Mouse (Mus musculus): ENCODE results near the gene Robo2. TPM values are rescaled to one million over a fixed set of nuclear protein-coding genes. Genes with fewer than 3 reads are reported as not detected.

Robo2 gene
- polyA plus RNA-seq, 2 experiments: 2.5 to 3.4 TPM

- H3K27ac ChIP-seq: no peak overlapping the region
- DNase-seq (ENCODE audit: low read depth in 3 of 3, low spot score in 3 of 3): no peak
- no peaks in the 10 kb centered on the region for H3K4me1 ChIP-seq (replicated peaks; ENCODE audit: control insufficient read depth in 2 of 2, insufficient read depth in 2 of 2, low read length in 1 of 2)
- no peak for TF ChIP-seq EP300 (IDR thresholded peaks at IDR 0.05; ENCODE audit: low read depth)
- no peak for TF ChIP-seq CTCF (IDR thresholded peaks at IDR 0.05; ENCODE audit: low read depth)
- WGBS (ENCODE audit: insufficient replicate concordance): 16% methylated on average over 6 of the region's 6 CpGs
- H3K4me2 ChIP-seq (ENCODE audit: low read depth): no peak overlapping the region
- H3K27me3 ChIP-seq (ENCODE audit: control insufficient read depth, insufficient read depth, low read length): peaks cover 19% of the 10 kb centered on the region
- H3K9ac ChIP-seq (replicated peaks): no peak overlapping the region
- ATAC-seq (ENCODE audit: insufficient read depth): no peak
- no peaks in the 10 kb centered on the region for H3K36me3 ChIP-seq (replicated peaks; ENCODE audit: control insufficient read depth, insufficient read depth, low read depth)
- H3K4me3 ChIP-seq (ENCODE audit: insufficient read depth in 1 of 2, low read depth in 2 of 2, low read length in 2 of 2): peak overlapping the region; percentile 10 to 29; a peak in 2 of 4 replicates
- no peaks in the 10 kb centered on the region for H3K9me3 ChIP-seq (ENCODE audit: control insufficient read depth, low read length)
These were observed 1.5 kb downstream of the Robo2 start for GRCm38 (mm10) chr16:74410125-74410524.

GRCm38 (mm10) chr16:74409548-74409947, 2.1 kb downstream of the Robo2 start:
- Histone ChIP-seq H3K9me3 (ENCODE audit: control insufficient read depth, low read length) (no peaks in the 10 kb centered on the region), H3K36me3 (replicated peaks; ENCODE audit: control insufficient read depth, insufficient read depth, low read depth) (no peaks in the 10 kb centered on the region), H3K27ac (no peak overlapping the region), H3K27me3 (ENCODE audit: control insufficient read depth, insufficient read depth, low read length) (peaks cover 19% of the 10 kb centered on the region), H3K9ac (replicated peaks) (no peak overlapping the region), H3K4me1 (replicated peaks; ENCODE audit: control insufficient read depth in 2 of 2, insufficient read depth in 2 of 2, low read length in 1 of 2) (no peaks in the 10 kb centered on the region), H3K4me3 (ENCODE audit: insufficient read depth in 1 of 2, low read depth in 2 of 2, low read length in 2 of 2) (peak overlapping the region in 1 of 2 experiments; percentile 30; a peak in 1 of 4 replicates), H3K4me2 (ENCODE audit: low read depth) (no peak overlapping the region)
- 67% methylated on average over 4 of the region's 4 CpGs for WGBS (ENCODE audit: insufficient replicate concordance)
- DNase-seq (ENCODE audit: low read depth in 3 of 3, low spot score in 3 of 3) (no peak), ATAC-seq (ENCODE audit: insufficient read depth) (no peak)
- TF ChIP-seq EP300 (IDR thresholded peaks at IDR 0.05; ENCODE audit: low read depth) (no peak), CTCF (IDR thresholded peaks at IDR 0.05; ENCODE audit: low read depth) (no peak)

DNA sequence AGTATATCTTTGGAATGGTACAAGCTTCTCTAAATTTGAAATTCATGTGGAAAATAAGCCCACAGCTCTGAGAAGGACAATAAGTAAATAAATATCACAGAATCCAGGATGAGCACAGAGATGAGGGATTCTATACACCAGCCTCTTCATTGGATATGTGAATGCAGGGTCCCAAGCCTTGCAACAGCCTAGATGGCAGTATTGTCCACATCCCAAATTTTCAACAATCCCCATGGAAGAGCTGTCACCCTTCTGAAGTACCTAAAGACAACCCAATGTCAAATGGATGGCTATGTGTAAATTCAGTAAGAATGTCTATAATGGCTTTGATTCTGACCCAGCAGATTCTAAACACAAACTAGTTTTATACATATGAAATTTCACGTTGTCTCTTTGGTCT, 3.1 kb downstream of the Robo2 start:
- no peak for DNase-seq (ENCODE audit: low read depth in 3 of 3, low spot score in 3 of 3)
- Histone ChIP-seq H3K4me2 (ENCODE audit: low read depth) (no peak overlapping the region), H3K4me1 (replicated peaks; ENCODE audit: control insufficient read depth in 2 of 2, insufficient read depth in 2 of 2, low read length in 1 of 2) (no peaks in the 10 kb centered on the region), H3K9me3 (ENCODE audit: control insufficient read depth, low read length) (no peaks in the 10 kb centered on the region), H3K27ac (no peak overlapping the region), H3K36me3 (replicated peaks; ENCODE audit: control insufficient read depth, insufficient read depth, low read depth) (no peaks in the 10 kb centered on the region), H3K4me3 (ENCODE audit: insufficient read depth in 1 of 2, low read depth in 2 of 2, low read length in 2 of 2) (no peak overlapping the region), H3K27me3 (ENCODE audit: control insufficient read depth, insufficient read depth, low read length) (peaks cover 19% of the 10 kb centered on the region), H3K9ac (replicated peaks) (no peak overlapping the region)
- no peak for ATAC-seq (ENCODE audit: insufficient read depth)
- no peak for TF ChIP-seq EP300 (IDR thresholded peaks at IDR 0.05; ENCODE audit: low read depth)
- WGBS (ENCODE audit: insufficient replicate concordance): 35% methylated on average over 1 of the region's 1 CpGs

DNA sequence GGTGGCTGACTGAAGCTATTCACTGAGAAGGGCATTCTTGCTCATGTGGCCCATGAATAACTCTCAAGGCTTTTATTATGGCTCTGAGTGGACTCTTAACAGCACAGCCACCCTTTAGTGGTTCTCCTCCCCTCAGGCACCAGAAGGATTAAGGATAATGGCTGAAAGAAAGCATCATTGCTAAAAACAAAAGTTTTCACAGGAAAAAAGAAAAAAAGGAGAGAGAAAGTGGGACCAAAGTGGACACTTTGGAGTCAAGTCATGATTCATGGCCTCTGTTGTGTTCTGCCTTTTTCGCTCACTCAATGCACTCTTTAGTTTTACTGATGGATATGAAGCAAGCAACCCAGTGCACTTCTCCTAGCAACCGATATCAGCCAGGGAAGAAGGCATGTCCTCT, 14.3 kb downstream of the Robo2 start:
- WGBS (ENCODE audit: insufficient replicate concordance): 62% methylated on average over 2 of the region's 2 CpGs
- no peak overlapping the region for H3K4me3 ChIP-seq (ENCODE audit: insufficient read depth in 1 of 2, low read depth in 2 of 2, low read length in 2 of 2)
- no peaks in the 10 kb centered on the region for H3K9me3 ChIP-seq (ENCODE audit: control insufficient read depth, low read length)

GRCm38 (mm10) chr16:74395678-74396077, 15.9 kb downstream of the Robo2 start:
- no peak for ATAC-seq (ENCODE audit: insufficient read depth)
- H3K4me1 ChIP-seq (replicated peaks; ENCODE audit: control insufficient read depth in 2 of 2, insufficient read depth in 2 of 2, low read length in 1 of 2): no peaks in the 10 kb centered on the region
- no peak overlapping the region for H3K27ac ChIP-seq
- H3K36me3 ChIP-seq (replicated peaks; ENCODE audit: control insufficient read depth, insufficient read depth, low read depth): no peaks in the 10 kb centered on the region
- no peaks in the 10 kb centered on the region for H3K9me3 ChIP-seq (ENCODE audit: control insufficient read depth, low read length)
- H3K4me2 ChIP-seq (ENCODE audit: low read depth): no peak overlapping the region
- TF ChIP-seq CTCF (IDR thresholded peaks at IDR 0.05; ENCODE audit: low read depth) (no peak), EP300 (IDR thresholded peaks at IDR 0.05; ENCODE audit: low read depth) (no peak)
- H3K27me3 ChIP-seq (ENCODE audit: control insufficient read depth, insufficient read depth, low read length): no peaks in the 10 kb centered on the region
- DNase-seq (ENCODE audit: low read depth in 3 of 3, low spot score in 3 of 3): no peak
- 73% methylated on average over 2 of the region's 2 CpGs for WGBS (ENCODE audit: insufficient replicate concordance)
- H3K9ac ChIP-seq (replicated peaks): no peak overlapping the region
- H3K4me3 ChIP-seq (ENCODE audit: insufficient read depth in 1 of 2, low read depth in 2 of 2, low read length in 2 of 2): no peak overlapping the region

More for the DNA sequence above, 14.3 kb downstream of the Robo2 start:
- H3K9ac ChIP-seq (replicated peaks): no peak overlapping the region
- no peak for DNase-seq (ENCODE audit: low read depth in 3 of 3, low spot score in 3 of 3)
- no peak for ATAC-seq (ENCODE audit: insufficient read depth)
- no peak overlapping the region for H3K4me2 ChIP-seq (ENCODE audit: low read depth)
- no peaks in the 10 kb centered on the region for H3K4me1 ChIP-seq (replicated peaks; ENCODE audit: control insufficient read depth in 2 of 2, insufficient read depth in 2 of 2, low read length in 1 of 2)
- no peaks in the 10 kb centered on the region for H3K27me3 ChIP-seq (ENCODE audit: control insufficient read depth, insufficient read depth, low read length)
- no peak for TF ChIP-seq EP300 (IDR thresholded peaks at IDR 0.05; ENCODE audit: low read depth)
- no peak for TF ChIP-seq CTCF (IDR thresholded peaks at IDR 0.05; ENCODE audit: low read depth)
- H3K36me3 ChIP-seq (replicated peaks; ENCODE audit: control insufficient read depth, insufficient read depth, low read depth): no peaks in the 10 kb centered on the region
- no peak overlapping the region for H3K27ac ChIP-seq

All from liver, embryonic 14.5 days (tissue).